Mouse (Mus musculus) right cerebral cortex, adult 2 months (tissue): ENCODE measurements around the gene Zmat5.

Source experiments
- DNase-seq, 2 experiments: peaks; one replicate each; pipeline ENCODE4 v3.0.0; 2021 to 2022; ENCODE audit warnings: low spot score in 2 of 2

Zmat5 gene

DNA sequence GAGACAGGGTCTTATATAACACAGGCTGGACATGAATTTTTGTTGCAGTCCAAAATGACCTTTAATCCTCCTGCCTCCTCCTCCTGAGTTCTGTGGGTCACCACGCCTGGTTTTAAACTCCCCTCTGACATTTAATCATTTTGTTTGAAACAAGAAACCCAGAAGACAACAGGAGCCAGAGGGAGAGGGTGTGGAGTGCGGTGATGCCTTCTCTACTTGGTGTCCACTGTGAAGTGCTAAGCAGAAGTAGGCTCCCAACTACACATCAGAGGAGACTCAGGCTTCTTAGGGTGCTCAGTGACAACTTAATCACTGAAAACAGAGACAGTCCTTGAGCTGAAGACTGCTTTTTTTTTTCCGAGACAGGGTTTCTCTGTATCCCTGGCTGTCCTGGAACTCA, 76.4 kb downstream of the Zmat5 start:
- no peak for DNase-seq

DNA sequence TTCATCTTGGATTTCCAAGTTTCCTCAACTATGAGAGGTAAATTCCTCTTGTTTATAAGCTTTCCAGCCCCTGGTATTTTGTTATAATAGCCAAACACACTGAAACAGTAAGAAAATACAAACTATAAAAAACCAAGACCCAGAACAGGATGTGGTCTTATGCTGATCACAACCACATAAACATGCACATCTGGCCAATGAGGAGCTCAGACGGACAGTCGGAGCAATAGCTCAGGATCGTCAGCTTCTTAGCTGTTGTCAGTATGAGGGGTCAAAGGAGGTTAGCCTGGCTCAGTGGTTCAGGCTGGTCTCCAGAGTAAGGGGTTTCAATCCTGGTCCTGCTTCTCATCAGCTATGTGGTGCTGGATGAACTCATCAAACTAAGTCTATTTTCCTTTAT, 78.6 kb downstream of the Zmat5 start:
- no peak for DNase-seq

DNA sequence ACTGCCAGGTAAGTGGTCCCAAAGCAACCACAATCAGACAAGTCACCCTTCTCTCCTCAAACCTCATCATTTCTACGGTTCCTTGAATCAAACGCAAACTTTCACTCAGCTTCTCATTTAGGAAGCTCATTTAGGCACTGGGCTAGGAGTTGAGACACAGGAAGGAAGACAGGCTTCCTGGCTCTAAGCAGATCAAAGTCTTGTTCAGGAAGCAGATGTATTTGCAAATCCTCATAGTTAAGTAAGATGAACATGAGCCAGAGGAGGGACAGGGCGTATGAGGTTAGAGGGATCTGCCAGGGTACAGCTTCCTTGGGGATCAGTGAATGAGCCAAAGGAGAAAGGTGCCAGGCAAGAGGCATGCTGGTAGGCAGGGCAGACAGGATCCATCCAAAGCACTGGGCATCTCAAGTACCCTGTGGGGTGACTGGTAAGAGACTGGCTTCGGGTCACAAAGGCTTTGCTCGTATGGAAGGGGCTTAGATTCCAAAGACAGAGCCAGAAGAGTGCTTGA, 80.2 kb downstream of the Zmat5 start:
- DNase-seq = no peak
